Mouse (Mus musculus): Measurements from ENCODE around the gene Arid3a. TPM values are rescaled to one million over a fixed set of nuclear protein-coding genes. Genes with fewer than 3 reads are reported as not detected.
"Not testable (repeated sequence)": the region's sequence is repeated elsewhere in the genome, so short reads cannot be mapped to it uniquely, and the experiment has no call there.

Arid3a gene
- polyA plus RNA-seq, 1 experiment from 2014 or later: 5.8 TPM

- not testable (repeated sequence) for H3K36me3 ChIP-seq (ENCODE audit: control insufficient read depth, insufficient read depth); H3K27me3 ChIP-seq (ENCODE audit: control insufficient read depth, insufficient read depth, low read depth, low read length); H3K4me2 ChIP-seq (ENCODE audit: low read depth, low read length); H3K9ac ChIP-seq (ENCODE audit: low read depth, low read length); H3K9me3 ChIP-seq (replicated peaks; ENCODE audit: control insufficient read depth, low read length); ATAC-seq (ENCODE audit: low read depth); H3K4me3 ChIP-seq (ENCODE audit: low read depth, low read length); H3K27ac ChIP-seq (ENCODE audit: low read length)
- WGBS (ENCODE audit: insufficient replicate concordance): 36% methylated on average over 3 of the region's 3 CpGs
- H3K4me1 ChIP-seq (ENCODE audit: control insufficient read depth, low read depth, low read length): peaks cover 25% of the 10 kb centered on the region
Observed at GRCm38 (mm10) chr10:79884938-79885337, 41.9 kb upstream of the Arid3a start.

- Histone ChIP-seq H3K4me3 (ENCODE audit: low read depth, low read length) (no peak within 1 kb of the TSS), H3K27me3 (ENCODE audit: control insufficient read depth, insufficient read depth, low read depth, low read length) (peaks cover 7% of the 10 kb centered on the region), H3K36me3 (ENCODE audit: control insufficient read depth, insufficient read depth) (no peaks in the 10 kb centered on the region), H3K4me2 (ENCODE audit: low read depth, low read length) (no peak within 1 kb of the TSS), H3K27ac (ENCODE audit: low read length) (no peak within 1 kb of the TSS), H3K9me3 (replicated peaks; ENCODE audit: control insufficient read depth, low read length) (no peaks in the 10 kb centered on the region), H3K4me1 (ENCODE audit: control insufficient read depth, low read depth, low read length) (peaks cover 13% of the 10 kb centered on the region), H3K9ac (ENCODE audit: low read depth, low read length) (no peak within 1 kb of the TSS)
- whole genome bisulfite sequencing (ENCODE audit: insufficient replicate concordance): 49% methylated on average over 6 of the region's 6 CpGs
- no peak for ATAC-seq (ENCODE audit: low read depth)
Observed at GRCm38 (mm10) chr10:79886054-79886453, 40.8 kb upstream of the Arid3a start, which contains the start of gene Elane. TSS of gene Elane (plus strand) at chr10:79886247.

DNA sequence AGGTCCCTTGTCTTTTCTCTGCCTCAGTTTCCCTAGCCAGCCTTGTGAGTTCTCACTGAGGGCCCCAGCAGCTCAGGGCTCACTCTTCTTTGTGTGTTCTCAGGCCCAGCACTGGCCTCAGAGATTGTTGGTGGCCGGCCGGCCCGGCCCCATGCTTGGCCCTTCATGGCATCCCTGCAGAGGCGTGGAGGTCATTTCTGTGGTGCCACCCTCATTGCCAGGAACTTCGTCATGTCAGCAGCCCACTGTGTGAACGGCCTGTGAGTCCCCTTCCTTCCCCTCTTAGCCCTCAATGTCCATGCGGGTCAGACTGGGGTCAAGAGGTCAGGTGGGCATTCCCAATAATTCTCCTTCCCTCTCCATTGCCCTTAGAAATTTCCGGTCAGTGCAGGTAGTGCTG lies 40.2 kb upstream of the Arid3a start:
- 66% methylated on average over 8 of the region's 8 CpGs for WGBS (ENCODE audit: insufficient replicate concordance)
- no peaks in the 10 kb centered on the region for H3K9me3 ChIP-seq (replicated peaks; ENCODE audit: control insufficient read depth, low read length)
- H3K36me3 ChIP-seq (ENCODE audit: control insufficient read depth, insufficient read depth): no peaks in the 10 kb centered on the region
- H3K4me3 ChIP-seq (ENCODE audit: low read depth, low read length): no peak overlapping the region
- H3K27me3 ChIP-seq (ENCODE audit: control insufficient read depth, insufficient read depth, low read depth, low read length): peaks cover 7% of the 10 kb centered on the region
- no peak overlapping the region for H3K4me2 ChIP-seq (ENCODE audit: low read depth, low read length)
- H3K4me1 ChIP-seq (ENCODE audit: control insufficient read depth, low read depth, low read length): peaks cover 9% of the 10 kb centered on the region
- no peak overlapping the region for H3K27ac ChIP-seq (ENCODE audit: low read length)
- no peak for ATAC-seq (ENCODE audit: low read depth)
- H3K9ac ChIP-seq (ENCODE audit: low read depth, low read length): no peak overlapping the region

DNA sequence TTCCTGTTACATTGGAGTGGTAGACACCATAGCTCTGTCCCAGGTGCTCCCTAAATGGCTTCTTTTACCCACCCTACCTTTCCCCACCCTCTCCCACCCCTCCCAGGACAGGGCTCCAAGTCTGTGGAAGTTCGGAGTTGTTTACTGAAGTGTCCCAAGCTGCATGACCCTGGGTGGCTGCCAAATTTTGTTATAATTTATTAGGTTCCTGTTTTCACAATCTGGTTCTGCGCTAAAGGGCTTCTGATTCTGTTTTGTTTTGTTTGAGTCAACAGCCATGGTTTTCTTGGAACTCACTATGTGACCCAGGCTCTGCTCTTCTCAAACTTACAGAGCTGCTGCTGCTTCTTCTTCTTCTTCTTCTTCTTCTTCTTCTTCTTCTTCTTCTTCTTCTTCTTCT lies 37.5 kb upstream of the Arid3a start:
- H3K9ac ChIP-seq (ENCODE audit: low read depth, low read length): no peak overlapping the region
- no peak for ATAC-seq (ENCODE audit: low read depth)

DNA sequence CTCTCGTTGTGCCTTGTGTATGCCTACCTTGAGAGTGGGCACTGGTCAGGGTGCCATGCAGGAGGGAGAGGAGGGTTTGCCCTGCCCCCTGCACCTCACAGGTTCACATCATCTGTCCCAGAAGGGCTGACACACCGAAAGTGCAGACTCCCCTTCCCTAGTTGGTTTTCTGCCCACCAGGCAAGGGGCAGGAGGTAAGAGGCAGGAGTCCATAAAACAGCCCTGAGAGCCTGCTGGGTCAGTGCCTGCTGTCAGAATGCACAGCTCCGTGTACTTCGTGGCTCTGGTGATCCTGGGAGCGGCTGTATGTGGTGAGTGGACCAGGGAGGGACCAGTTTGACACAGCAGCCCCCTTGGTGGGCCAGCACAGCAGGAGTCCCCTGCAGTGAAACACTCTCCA lies 36.2 kb upstream of the Arid3a start, which contains the start of gene Cfd:
Cfd (plus strand) TSS at position 184 of the 400 bp plus-strand sequence.
- ATAC-seq (ENCODE audit: low read depth): no peak
- Histone ChIP-seq H3K27me3 (ENCODE audit: control insufficient read depth, insufficient read depth, low read depth, low read length) (no peaks in the 10 kb centered on the region), H3K9me3 (replicated peaks; ENCODE audit: control insufficient read depth, low read length) (no peaks in the 10 kb centered on the region), H3K27ac (ENCODE audit: low read length) (no peak within 1 kb of the TSS), H3K4me2 (ENCODE audit: low read depth, low read length) (no peak within 1 kb of the TSS), H3K4me1 (ENCODE audit: control insufficient read depth, low read depth, low read length) (no peaks in the 10 kb centered on the region), H3K9ac (ENCODE audit: low read depth, low read length) (no peak within 1 kb of the TSS), H3K36me3 (ENCODE audit: control insufficient read depth, insufficient read depth) (no peaks in the 10 kb centered on the region), H3K4me3 (ENCODE audit: low read depth, low read length) (no peak within 1 kb of the TSS)
- 52% methylated on average over 5 of the region's 5 CpGs for WGBS (ENCODE audit: insufficient replicate concordance)

More for the DNA sequence above, 37.5 kb upstream of the Arid3a start:
- 38% methylated on average over 2 of the region's 2 CpGs for WGBS (ENCODE audit: insufficient replicate concordance)
- no peak overlapping the region for H3K4me2 ChIP-seq (ENCODE audit: low read depth, low read length)
- no peaks in the 10 kb centered on the region for H3K36me3 ChIP-seq (ENCODE audit: control insufficient read depth, insufficient read depth)
- H3K9me3 ChIP-seq (replicated peaks; ENCODE audit: control insufficient read depth, low read length): no peaks in the 10 kb centered on the region
- H3K4me1 ChIP-seq (ENCODE audit: control insufficient read depth, low read depth, low read length): no peaks in the 10 kb centered on the region
- no peak overlapping the region for H3K27ac ChIP-seq (ENCODE audit: low read length)
- H3K4me3 ChIP-seq (ENCODE audit: low read depth, low read length): no peak overlapping the region
- no peaks in the 10 kb centered on the region for H3K27me3 ChIP-seq (ENCODE audit: control insufficient read depth, insufficient read depth, low read depth, low read length)

DNA sequence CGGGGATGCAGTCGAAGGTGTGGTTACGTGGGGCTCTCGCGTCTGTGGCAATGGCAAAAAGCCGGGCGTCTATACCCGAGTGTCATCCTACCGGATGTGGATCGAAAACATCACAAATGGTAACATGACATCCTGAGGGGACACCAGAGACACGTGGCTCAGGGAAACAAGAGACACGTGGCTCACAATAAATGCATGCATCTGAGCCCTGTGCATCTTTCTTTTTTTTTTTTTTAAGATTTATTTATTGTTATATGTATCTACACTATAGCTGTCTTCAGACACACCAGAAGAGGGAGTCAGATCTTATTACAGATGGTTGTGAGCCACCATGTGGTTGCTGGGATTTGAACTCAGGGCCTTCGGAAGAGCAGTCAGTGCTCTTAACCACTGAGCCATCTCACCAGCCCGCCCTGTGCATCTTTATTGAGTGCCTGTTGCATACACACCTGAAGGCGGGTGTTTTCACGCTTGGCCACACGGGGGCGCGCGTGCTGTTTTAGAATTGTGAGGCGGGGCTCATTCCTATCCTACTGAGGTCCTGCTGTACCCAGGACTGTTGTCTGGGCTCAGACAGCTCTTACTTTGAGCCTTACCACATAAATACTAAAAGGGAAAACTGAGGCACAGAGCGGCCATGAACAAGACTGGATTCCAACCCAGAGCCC lies 34.3 kb upstream of the Arid3a start:
- not testable (repeated sequence) for H3K27ac ChIP-seq (ENCODE audit: low read length); H3K27me3 ChIP-seq (ENCODE audit: control insufficient read depth, insufficient read depth, low read depth, low read length); H3K9me3 ChIP-seq (replicated peaks; ENCODE audit: control insufficient read depth, low read length); H3K9ac ChIP-seq (ENCODE audit: low read depth, low read length); H3K36me3 ChIP-seq (ENCODE audit: control insufficient read depth, insufficient read depth); H3K4me3 ChIP-seq (ENCODE audit: low read depth, low read length); H3K4me1 ChIP-seq (ENCODE audit: control insufficient read depth, low read depth, low read length); H3K4me2 ChIP-seq (ENCODE audit: low read depth, low read length)
- 38% methylated on average over 22 of the region's 22 CpGs for WGBS (ENCODE audit: insufficient replicate concordance)
- 0 out of 2 replicates have a peak, but pooled peaks have one; percentile 31 for ATAC-seq (ENCODE audit: low read depth)

- Histone ChIP-seq H3K4me3 (ENCODE audit: low read depth, low read length) (no peak overlapping the region), H3K36me3 (ENCODE audit: control insufficient read depth, insufficient read depth) (no peaks in the 10 kb centered on the region), H3K27me3 (ENCODE audit: control insufficient read depth, insufficient read depth, low read depth, low read length) (no peaks in the 10 kb centered on the region), H3K9me3 (replicated peaks; ENCODE audit: control insufficient read depth, low read length) (no peaks in the 10 kb centered on the region), H3K27ac (ENCODE audit: low read length) (no peak overlapping the region), H3K4me1 (ENCODE audit: control insufficient read depth, low read depth, low read length) (peaks cover 8% of the 10 kb centered on the region), H3K4me2 (ENCODE audit: low read depth, low read length) (no peak overlapping the region), H3K9ac (ENCODE audit: low read depth, low read length) (no peak overlapping the region)
- 86% methylated on average over 16 of the region's 16 CpGs for WGBS (ENCODE audit: insufficient replicate concordance)
- ATAC-seq (ENCODE audit: low read depth): no peak
Observed at GRCm38 (mm10) chr10:79896306-79896705, 30.5 kb upstream of the Arid3a start.

- H3K9ac ChIP-seq (ENCODE audit: low read depth, low read length): no peak overlapping the region
- 70% methylated on average over 13 of the region's 13 CpGs for WGBS (ENCODE audit: insufficient replicate concordance)
- no peaks in the 10 kb centered on the region for H3K9me3 ChIP-seq (replicated peaks; ENCODE audit: control insufficient read depth, low read length)
- H3K4me2 ChIP-seq (ENCODE audit: low read depth, low read length): no peak overlapping the region
- peak; percentile 7; the same call in 1 of the 2 replicates for ATAC-seq (ENCODE audit: low read depth)
- H3K36me3 ChIP-seq (ENCODE audit: control insufficient read depth, insufficient read depth): no peaks in the 10 kb centered on the region
- H3K4me3 ChIP-seq (ENCODE audit: low read depth, low read length): no peak overlapping the region
- H3K4me1 ChIP-seq (ENCODE audit: control insufficient read depth, low read depth, low read length): peaks cover 8% of the 10 kb centered on the region
- no peaks in the 10 kb centered on the region for H3K27me3 ChIP-seq (ENCODE audit: control insufficient read depth, insufficient read depth, low read depth, low read length)
- peak overlapping the region; percentile 69 for H3K27ac ChIP-seq (ENCODE audit: low read length)
Observed at GRCm38 (mm10) chr10:79896814-79897213, 30.0 kb upstream of the Arid3a start.

DNA sequence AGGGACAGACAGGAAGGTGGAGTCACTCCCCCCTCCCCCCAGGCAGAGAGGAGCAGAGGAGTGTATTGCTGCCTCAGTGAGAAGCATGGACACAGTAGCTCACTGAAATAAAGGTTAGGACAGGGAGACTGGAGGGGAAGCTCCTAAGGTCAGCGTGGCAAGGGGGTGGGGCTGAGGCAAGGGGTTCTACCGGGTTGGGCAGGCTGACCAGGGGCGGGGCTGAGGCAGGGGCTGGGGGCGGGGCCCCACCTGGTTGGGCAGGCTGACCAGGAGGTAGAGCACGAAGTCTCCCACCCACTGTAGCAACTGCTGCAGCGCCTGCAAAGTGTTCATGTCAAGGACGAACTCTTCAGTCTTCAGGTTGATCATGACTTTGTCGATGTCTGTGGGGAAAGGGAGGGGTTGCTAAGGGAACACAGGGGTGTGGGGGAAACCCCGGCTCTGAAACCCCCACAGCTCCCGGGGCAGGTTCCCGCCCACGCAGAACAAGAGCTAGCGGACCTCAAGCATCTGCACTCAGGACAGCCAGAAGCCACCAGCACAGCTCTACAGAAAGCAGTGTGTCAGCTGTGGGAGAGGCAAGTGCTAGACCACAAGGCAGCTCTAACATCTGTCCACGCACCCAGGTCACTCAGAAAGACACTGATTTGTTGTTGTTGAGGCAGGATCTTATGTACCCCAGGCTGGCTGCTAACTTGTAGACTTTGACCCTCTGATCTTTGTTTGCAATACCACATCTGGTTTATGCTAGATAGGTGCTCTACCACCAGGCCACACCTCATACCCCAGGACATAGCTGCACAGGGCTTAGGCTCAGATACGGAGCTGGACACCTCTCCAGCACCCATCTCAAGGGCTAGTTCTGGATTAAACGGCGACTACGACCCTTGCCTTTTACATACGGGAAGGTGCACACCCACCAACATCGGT lies 29.3 kb upstream of the Arid3a start:
- no peaks in the 10 kb centered on the region for H3K36me3 ChIP-seq (ENCODE audit: control insufficient read depth, insufficient read depth)
- WGBS (ENCODE audit: insufficient replicate concordance): 54% methylated on average over 20 of the region's 20 CpGs
- H3K9ac ChIP-seq (ENCODE audit: low read depth, low read length): no peak overlapping the region
- H3K27me3 ChIP-seq (ENCODE audit: control insufficient read depth, insufficient read depth, low read depth, low read length): no peaks in the 10 kb centered on the region
- peak overlapping the region; percentile 10 for H3K4me3 ChIP-seq (ENCODE audit: low read depth, low read length)
- peaks cover 8% of the 10 kb centered on the region for H3K4me1 ChIP-seq (ENCODE audit: control insufficient read depth, low read depth, low read length)
- H3K9me3 ChIP-seq (replicated peaks; ENCODE audit: control insufficient read depth, low read length): no peaks in the 10 kb centered on the region
- peak overlapping the region; percentile 18 for H3K4me2 ChIP-seq (ENCODE audit: low read depth, low read length)
- peak overlapping the region; percentile 69 for H3K27ac ChIP-seq (ENCODE audit: low read length)
- ATAC-seq (ENCODE audit: low read depth): peak; percentile 85
